Mouse (Mus musculus) adrenal gland, postnatal 10 days (tissue): ENCODE data around the gene Gja5. TPM values are rescaled to one million over a fixed set of nuclear protein-coding genes. Genes with fewer than 3 reads are reported as not detected.
"Not testable (repeated sequence)": the region's sequence is repeated elsewhere in the genome, so short reads cannot be mapped to it uniquely, and the experiment has no call there.

Experiments
- DNase-seq: peaks from one replicate; pipeline ENCODE4 v3.0.0; 2021; ENCODE audit warnings: mixed read lengths
- total RNA-seq, 2 experiments: library from RNA; stranded (reverse); gene quantifications; 2 replicates each; pipeline ENCODE4 v1.2.3; 2021

Gja5 gene
- total RNA-seq, 2 experiments from 2014 or later, result 3.9 to 4.4 TPM

- no peak for DNase-seq
Observed at GRCm38 (mm10) chr3:97037119-97037518, 132.6 kb downstream of the Gja5 start.

DNA sequence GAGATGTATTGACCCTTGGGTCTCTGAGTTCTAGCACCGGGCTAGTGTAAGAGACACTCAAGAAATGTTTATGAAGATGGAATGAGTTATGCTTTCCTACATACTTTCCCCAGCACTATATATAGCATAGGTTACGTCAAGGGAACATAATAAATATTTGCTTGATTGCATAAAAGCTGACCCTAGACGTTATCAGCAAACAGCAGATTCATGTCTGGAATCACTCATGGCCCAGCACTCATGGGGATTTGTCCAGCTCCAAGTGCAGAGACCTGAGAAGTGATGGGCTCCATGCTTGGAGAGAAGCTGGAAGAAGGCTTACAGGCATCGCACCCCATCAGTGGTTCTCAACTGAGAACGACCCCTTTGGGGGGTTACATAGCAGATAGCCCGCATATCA lies 135.2 kb downstream of the Gja5 start:
- DNase-seq, result no peak

GRCm38 (mm10) chr3:97044188-97044587 lies 139.7 kb downstream of the Gja5 start:
- peak; percentile 18 for DNase-seq

- DNase-seq, result no peak
Observed at GRCm38 (mm10) chr3:97047757-97048156, 143.3 kb downstream of the Gja5 start.

DNA sequence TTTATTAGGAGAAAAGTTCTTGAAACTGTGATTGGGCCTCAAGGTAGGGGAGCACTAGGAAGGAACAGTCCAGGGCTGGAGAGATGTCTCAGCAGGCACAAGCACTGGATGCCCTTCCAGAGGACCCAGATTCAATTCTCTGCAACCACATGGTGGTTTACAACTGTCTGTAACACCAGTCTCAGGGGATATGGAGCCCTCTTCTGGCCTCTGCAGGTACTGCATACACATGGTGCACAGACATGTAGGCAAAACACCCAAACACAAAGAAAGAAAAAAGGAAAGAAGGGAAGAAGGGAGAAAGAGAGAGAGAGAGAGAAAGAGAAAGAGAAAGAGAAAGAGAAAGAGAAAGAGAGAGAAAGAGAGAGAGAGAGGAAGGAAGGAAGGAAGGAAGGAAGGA lies 143.9 kb downstream of the Gja5 start:
- no peak for DNase-seq

- DNase-seq, result peak; percentile 22
Observed at GRCm38 (mm10) chr3:97051264-97051744, 146.8 kb downstream of the Gja5 start.

DNA sequence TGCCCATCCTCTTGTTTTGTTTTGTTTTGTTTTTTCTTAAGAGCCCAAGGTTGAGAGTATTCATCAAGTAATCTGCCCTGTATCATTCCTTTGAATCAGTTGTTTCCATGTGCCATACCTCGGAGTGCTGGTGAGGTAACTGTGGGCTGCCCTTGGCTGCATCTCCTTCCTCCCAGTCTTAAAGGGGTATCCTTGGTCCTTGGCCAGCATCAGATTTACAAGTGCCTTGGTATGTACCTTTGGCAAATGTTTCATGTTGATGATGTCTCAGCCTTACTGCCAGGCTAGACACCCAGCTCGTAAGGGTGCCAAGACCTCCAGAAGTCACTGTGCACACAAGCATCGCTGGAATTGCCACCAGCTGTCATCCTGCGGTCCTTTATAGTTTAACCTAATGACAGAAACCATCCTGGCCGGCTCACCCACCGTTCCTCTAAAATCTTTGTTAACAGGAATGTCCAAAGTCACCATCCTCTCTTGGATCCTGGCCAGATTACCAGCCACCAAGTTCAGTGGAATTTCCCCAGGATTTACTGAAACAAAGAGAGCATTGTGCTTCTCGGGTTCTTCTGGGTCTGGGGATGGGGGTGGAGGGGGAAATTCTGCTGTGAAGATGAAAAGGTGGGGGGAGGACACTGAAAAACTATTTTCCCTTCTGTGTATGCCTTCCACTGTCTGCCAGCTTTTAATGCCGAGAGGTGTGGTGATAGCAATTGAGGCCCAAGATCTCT lies 147.7 kb downstream of the Gja5 start:
- DNase-seq, result no peak

- DNase-seq, result no peak
Observed at GRCm38 (mm10) chr3:97058704-97059103, 154.2 kb downstream of the Gja5 start.

- DNase-seq, result no peak
Observed at GRCm38 (mm10) chr3:97060119-97060518, 155.6 kb downstream of the Gja5 start.

GRCm38 (mm10) chr3:97062814-97063213 lies 158.3 kb downstream of the Gja5 start:
- DNase-seq, result peak; percentile 43

DNA sequence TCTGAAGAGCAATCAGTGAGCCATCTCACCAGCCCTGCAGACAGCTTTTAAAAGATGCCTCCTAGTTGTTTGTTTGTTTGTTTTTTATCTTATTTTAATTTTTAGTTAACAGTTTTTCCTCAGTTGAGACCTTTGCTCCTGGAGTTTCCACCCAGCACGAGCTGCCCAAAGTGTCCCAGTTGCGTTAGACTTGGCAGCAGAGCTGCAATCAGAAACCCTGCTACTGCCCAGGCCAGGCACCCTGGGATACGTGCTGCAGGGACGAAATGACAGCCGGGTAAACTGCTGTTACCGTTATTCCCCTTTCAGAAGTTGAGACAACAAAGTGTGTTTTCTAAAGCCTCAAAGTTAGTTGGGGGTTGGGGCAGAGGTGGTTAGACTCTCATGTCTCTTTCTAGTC lies 159.6 kb downstream of the Gja5 start:
- DNase-seq, result peak; percentile 53

DNA sequence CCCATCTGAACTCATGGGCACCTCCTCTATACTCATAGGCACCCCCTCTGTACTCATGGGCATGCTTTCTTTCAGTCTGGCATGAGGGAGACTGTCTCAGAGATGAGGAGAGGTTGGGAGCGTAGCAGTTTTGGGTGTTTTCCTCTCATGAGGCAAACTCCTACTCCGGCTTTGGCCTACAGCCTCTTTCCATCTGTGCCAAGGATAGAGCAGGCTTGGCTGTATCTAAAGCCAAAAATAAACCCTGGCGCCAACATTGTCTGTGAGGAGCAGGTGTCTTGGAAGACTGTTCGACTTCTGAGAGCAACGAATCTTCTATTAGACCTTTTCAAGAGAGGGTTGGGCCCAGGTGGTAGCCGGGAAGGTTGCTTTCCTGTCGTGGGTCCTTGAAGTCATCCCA lies 165.1 kb downstream of the Gja5 start:
- not testable (repeated sequence) for DNase-seq

- not testable (repeated sequence) for DNase-seq
Observed at GRCm38 (mm10) chr3:97071916-97072315, 167.4 kb downstream of the Gja5 start.

- not testable (repeated sequence) for DNase-seq
Observed at GRCm38 (mm10) chr3:97072361-97072760, 167.9 kb downstream of the Gja5 start.

DNA sequence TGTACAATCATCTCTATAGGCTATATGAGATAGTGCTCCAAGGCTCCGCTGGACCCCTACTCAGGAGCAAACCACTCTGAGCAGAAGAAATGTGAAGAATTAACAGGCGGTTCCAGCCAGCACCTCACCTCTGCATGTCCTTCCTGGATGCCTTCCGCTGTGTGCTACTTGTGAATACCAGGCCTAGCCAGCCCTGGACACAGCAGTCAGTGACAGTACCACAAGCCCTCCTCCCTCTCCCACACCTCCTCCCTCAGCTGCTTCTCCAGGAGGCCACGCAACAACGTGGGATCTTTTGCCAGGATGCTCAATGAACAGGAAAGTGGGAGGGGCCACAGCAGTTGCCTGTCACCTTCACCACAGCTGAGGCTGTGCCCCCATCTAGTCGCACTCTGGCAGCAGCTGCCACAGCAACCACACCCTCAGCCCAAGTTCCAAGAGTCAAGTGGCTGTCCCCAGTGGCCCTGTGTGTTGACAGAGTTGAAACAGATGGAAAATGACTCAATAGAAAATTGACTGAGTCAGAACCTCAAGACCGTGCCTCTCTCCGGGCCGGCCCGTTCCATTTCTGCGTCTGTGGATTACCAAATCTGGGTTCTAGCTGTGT lies 171.4 kb downstream of the Gja5 start:
- not testable (repeated sequence) for DNase-seq

DNA sequence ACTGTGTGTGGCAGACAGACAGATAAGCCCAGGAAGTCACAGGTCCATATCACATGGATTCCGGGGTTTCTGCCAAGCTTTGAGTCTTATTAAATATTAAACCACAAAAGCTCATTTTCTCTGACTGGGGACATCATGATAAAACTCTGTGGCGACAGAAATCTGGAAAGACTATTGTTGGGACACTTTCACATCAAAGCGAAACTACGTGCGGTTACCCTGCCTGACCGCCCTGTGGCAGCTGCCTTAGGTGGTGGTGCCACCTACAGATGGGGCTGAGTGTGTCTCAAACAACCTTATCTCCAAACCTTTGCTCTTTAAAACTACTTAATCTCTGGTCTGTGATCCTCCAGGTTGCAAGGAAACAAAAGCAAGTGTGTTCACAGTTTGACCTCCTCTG lies 171.9 kb downstream of the Gja5 start:
- DNase-seq, result peak; percentile 61

DNA sequence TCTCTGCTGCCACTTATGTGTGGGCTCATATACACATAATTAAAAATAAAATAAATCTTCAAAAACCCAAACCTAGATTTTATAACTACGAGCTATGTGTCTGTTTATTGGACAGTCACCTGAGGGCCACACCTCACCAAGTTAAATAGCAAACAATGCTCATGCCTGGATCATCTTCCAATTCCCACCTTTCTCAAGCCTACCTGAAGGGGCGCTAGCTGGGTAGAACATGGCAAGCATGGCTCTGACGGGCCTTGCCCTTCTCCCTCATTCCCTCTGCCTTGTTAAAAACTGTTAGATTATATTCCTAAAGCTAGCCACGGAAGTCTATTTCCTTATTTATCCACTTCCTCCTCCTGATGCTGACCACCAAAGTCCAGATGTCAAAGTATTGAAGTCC lies 173.9 kb downstream of the Gja5 start:
- DNase-seq, result no peak

DNA sequence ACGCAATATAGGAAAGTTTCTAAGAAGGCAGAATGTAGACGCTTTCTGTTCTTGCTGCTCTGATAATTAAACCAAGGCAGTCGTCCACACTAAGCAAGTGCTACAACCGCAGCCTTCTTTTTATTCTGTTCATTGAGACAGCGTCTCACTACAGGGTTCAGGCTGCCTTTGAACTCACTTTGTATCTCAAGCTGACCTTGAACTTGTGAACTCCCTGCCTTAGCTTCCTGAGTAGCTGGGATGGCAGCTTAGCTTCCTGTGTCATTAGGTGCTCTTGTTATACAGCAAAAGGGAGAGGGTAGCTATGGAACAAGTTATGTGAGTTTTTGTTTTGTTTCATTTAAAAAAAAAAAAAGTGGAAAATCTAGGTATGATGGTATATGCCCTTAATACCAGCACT lies 177.7 kb downstream of the Gja5 start:
- DNase-seq, result no peak

- DNase-seq, result peak; percentile 59
Observed at GRCm38 (mm10) chr3:97087326-97087725, 182.8 kb downstream of the Gja5 start.

DNA sequence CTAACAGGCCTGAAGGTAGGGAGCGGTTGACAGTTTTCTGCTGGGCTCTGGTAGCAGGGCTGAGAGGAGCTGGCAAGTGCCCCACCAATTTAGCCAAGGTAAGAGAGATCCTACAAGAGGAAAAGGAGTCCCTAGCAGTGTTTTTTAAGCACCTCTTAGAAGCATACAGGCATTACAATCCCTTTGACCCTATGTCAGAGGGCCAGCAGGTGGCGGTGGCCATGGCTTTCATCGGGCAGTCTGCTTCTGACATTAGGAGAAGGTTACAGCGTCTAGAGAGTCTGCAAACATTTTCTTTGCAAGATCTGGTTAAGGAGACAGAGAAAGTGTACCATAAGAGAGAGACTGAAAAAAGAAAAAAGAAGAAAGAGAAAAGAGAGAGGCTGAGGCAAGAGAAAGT lies 183.8 kb downstream of the Gja5 start:
- not testable (repeated sequence) for DNase-seq

DNA sequence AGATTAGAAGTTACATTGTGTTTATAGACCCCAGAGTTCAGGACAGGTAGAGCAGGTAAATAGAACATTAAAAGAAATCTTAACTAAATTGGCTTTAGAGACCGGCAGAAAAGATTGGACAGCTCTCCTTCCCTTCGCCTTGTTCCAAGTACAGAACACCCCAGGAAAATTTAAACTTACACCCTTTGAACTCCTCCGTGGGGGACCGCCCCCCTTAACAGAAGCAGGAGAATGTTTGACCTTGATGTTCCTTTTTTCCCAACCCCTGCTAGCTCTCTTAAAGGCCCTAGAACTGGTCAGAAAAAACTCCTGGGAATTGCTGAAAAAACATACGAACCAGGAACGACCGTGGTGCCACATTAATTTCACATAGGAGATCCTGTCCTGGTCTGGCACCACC lies 187.5 kb downstream of the Gja5 start:
- DNase-seq, result not testable (repeated sequence)

- not testable (repeated sequence) for DNase-seq
Observed at GRCm38 (mm10) chr3:97096664-97097063, 192.2 kb downstream of the Gja5 start.

- peak; percentile 22 for DNase-seq
Observed at GRCm38 (mm10) chr3:97100784-97101641, 196.5 kb downstream of the Gja5 start.
